Mouse (Mus musculus): ENCODE measurements at regions not wholly inside any gene's neighbourhood (a gene's known extent, or its start where the extent isn't known, plus 50 kb on each side); places are given as distances from the start of the nearest gene placed in this dataset.
"Not testable (repeated sequence)": the region's sequence is repeated elsewhere in the genome, so short reads cannot be mapped to it uniquely, and the experiment has no call there.

DNA sequence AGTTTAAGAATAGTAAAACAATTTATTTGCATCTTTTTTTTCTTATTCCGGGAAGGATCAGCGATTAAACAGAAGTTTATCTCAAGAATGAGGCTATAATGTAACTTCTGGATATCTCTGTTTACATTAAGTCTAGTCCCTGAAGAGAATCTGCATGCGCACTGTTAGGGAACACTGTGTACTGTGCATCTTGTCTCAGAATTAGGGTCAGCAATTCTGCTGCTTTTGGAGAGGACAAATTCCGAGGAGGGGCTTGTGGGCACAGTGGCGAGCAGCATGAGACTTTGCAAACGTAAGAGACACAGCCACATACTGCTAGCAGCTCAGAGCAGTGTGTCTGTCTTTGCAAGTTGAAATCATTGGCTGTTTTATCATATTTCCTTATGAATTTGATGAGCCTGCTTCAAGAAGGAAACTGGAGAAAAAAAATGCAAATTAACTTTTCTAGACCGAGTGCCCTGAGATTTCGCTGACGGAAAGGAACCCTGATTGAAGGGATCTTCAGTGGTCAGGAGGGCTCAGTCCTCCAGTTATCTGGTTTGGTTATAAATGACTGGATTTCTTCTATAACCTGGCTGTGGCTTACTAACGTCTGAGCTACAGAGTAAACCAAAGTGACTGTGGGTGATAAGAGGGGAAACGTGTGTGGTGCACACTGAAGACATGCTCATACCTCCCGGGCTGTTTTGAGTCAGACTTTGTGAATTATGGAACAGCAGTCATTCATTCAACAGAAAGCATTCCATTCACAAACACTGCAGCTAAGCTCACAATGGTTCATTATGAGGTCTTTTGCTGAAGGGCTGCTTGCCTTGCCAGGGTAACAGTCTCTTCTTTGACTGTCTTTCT, 305.1 kb downstream of the Ets1 start:
- DNase-seq = no peak

GRCm38 (mm10) chr9:32941768-32942030, 305.7 kb downstream of the Ets1 start:
- DNase-seq = no peak

DNA sequence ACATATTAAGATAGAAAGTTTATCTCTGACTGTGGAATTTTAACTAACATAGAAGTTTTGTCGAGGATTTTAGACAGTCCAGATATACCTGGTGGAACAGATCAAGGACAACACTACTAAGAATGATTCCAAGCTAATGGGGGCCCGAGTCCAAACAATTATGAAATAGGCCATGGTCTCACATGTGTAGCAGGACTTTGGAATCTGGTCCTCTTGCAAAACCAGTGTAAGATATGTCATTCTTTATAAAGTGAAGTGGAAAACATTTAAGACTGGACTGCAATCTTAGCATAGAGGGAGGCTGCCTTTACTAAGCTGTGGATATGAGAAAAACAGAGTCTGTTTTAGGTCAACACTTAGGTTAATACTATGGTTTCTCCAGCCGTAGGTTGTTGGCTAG, 311.2 kb downstream of the Ets1 start:
- DNase-seq = no peak

DNA sequence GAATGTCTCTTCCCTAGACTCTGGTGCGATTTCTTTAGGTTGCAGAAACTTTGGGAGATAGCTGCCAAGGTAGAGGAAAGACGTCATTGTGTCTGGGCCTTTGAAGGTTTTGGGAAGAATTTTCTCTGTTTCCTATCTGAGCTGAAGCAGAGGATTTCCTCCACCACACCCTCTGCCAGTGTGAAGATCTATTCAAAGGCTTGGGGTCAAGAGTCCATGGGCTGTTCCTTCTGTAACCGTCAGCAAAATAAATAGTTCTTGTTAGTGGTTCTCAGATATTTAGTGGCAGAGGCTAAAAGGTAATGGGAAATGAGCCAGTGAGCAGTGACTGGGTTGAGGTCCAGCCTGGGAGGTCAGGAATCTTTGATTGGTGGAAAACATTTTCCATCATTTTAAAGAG, 313.0 kb downstream of the Ets1 start:
- peak in 1 of 2 experiments; percentile 23 for DNase-seq

DNA sequence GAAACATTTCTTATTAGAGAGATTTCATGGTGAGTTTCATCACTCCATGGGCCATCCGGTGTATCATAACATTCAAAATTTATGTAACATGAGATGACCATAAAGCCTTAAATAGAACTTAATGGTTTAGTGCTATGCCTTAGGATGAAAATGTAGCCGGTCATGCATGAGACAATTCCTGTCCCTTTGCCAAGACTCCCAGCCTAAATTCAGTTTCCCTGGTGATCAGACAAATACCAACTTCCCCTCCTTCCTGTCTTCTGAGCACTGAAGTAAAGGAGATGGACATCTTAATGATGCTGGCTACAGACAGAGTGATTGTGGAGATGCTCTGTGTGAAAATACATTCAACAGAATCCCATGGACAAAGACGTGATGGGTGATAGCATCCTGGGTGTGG, 322.7 kb downstream of the Ets1 start:
- DNase-seq = no peak

DNA sequence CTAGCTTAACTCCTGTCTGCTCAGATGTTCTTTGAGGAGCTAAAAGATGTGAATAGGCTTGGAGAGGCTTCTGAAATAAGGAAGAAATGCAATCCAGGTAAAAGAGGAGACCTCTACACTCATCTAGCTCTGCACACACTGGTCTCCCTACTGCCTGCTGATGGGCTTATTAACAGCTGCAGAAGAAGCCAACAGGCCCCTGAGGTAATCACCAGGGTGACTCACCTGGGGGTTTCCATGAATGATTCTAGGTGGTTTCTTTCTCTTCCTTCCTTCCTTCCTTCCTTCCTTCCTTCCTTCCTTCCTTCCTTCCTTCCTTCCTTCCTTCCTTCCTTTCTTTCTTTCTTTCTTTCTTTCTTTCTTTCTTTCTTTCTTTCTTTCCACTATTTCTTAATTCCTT, 323.4 kb downstream of the Ets1 start:
- DNase-seq = not testable (repeated sequence)

DNA sequence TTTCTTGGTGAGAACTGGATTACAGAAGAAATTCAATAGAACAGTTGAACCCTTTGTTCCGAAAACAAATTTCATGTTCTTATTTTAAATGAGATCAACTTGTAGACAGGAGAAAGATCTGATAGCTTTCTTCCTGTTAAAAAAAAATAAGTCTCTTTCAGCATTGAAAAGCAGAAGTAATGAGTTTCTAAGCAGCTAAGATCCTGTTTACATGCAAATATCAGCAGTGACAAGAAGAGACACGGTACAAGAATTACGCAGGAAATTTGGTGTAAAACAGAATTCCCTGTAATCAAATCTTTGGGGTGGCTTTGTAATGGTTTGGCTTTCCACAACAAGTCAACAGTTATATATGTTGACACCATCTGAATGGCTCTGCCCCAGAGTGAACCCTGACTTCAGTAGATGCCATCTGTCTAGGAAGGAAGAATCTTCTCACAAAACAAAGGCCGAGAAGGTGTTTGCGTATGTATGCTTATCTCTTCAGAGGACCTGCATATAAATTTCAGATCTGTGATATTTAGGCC, 326.7 kb downstream of the Ets1 start:
- no peak for DNase-seq

DNA sequence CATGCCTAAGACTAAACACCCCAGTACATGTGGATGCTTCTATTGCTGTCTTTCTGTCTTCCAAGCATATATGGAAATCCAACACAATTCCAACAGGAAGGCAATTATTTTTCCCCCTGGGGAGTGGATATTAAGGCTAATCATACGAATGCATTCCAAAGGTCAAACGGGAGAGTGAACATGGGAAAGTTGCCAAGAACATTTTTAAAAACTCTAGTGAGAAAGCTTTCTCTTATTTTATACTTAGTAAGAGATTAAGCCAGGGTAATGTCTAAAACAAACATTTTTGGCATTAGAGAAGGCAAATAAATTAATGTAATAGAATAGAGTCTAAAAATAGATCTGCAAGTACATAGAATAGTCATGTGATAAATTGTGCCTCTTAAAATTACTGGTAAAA, 332.4 kb downstream of the Ets1 start:
- no peak for DNase-seq

GRCm38 (mm10) chr9:32971421-32971820, 335.4 kb downstream of the Ets1 start:
- DNase-seq = no peak

DNA sequence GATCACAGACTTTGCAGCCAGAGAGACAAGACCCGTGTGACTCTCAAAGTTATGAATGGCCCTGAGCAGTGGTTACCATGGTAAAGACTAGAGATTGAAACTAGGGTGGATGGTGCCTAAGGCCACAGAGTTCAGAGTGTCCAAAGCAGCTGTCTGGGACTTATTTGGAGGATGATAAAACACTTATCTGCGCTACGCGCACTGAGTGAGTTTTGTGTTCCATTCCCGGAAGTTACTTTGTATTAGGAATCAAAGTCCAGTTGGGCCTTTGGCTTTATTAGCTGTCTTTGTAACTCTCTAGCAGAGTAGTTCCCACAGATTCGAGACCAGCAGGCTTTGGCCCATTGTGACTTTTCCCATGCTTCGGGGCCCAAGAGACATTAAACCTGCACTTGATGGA, 335.9 kb downstream of the Ets1 start:
- DNase-seq = no peak

- no peak for DNase-seq
Observed at GRCm38 (mm10) chr9:32972431-32973052, 336.5 kb downstream of the Ets1 start.

DNA sequence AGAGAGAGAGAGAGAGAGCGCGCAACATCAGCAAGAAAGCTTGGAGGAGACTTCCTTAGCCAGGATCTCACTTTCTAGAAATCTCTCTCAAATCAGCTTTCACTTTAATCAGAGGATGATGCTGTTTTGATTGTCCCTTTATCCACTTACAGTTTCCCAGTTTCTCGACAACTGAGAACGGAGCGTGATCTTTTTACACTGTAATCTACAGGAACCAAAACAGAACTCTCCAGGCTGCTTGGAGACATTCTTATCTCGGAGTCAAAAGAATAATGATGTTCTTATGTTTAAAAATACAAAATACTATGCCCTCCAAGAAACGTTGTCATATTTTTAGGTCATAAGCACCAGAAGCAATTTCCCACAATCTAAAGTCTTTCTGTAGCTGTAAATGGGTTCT, 341.7 kb downstream of the Ets1 start:
- no peak for DNase-seq

GRCm38 (mm10) chr9:32980846-32981245, 344.8 kb downstream of the Ets1 start:
- no peak for DNase-seq

DNA sequence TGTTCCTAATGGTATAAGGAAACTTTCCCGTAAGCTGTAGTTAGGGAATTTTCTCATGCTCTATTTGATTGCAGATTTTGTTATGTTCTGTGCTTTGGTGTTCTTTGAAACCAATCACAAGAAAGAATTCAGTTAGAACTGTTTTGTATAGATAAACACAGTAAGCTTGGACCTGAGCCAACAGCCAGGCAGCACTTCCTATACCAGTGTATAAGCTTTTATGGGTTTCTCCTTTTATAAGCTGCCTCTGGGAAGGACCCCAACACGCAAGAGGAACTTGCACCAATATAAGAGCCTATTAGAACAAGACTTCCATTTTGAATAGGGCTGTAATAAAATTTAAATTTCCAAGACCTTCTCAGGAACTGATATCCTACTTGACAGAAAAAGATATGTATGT, 347.2 kb downstream of the Ets1 start:
- DNase-seq = no peak

DNA sequence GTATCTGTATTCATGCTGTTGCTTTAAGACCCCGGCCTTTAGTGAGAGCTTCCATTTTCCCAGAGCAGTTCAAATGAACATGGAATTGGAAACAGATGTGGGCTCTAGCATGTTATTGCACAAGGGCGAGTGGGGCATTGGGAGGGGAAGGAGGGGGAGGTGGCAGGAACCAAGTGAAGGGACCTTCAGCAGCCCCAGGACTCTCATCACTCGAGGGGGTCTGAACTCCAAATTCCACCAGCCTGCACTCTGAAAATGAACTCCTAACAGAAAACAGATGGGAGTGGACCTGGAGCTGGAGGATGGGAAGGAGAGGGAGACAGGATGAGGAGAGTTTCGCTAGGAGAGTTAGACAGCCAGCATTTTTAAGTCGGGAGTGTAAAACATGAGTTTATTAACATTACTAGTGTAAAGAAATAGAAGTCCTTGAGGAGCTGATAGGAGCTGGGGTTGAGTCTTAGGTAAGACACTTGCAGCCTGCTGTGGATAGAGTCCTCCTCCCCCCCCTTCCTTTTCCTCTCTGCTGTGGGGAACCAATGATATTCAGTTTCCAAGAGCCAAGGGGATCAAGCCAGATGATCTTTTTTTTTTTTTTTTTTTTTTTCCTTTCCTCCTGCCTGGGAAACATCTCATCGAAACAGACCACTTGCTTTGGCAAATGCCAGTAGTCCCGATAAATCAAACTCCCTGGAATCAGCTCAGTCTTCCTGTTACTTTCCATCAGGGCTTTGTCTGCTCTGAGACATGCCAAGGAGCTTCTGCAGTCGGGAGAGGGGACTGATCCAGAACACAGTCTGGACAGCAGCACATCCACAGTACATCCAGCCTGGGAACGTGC, 351.0 kb downstream of the Ets1 start:
- no peak for DNase-seq

DNA sequence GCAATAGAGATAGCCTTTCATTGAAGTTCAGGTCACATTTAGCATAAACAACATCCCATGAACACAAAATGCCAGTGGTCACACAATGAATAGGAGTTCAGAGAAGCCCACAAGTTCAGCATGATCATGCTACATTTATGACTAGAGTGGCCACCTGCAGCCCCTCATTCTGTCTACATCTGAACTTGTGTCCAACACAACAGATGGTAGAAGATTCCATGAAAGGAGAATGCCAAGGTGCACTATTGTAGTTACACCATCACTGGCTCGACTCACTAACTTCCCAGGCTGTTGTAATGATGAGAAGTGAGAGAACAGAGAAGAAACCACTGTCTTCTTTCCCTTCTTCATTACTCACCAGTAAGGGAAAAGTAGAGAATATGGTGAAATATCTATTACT, 353.0 kb downstream of the Ets1 start:
- DNase-seq = no peak

DNA sequence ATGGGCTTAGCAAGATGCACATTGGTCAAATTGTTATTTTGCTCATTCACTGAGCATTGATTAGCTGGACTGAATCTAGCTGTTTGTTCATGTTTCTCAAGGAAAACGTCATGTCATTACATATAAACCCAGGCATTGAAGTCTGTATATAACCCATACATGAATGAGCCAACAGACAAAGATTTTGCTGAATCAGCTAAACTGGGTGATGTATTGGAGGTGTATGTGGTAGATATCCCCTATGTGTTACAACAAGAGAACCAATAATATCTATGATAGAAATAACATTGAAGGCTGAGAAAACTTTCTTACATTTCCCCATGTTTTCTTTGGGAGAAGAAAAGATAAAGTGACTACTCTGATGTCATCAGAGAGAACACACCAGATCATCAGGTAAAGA, 362.3 kb downstream of the Ets1 start:
- no peak for DNase-seq

- DNase-seq = no peak
Observed at GRCm38 (mm10) chr9:33000691-33001164, 364.7 kb downstream of the Ets1 start.

DNA sequence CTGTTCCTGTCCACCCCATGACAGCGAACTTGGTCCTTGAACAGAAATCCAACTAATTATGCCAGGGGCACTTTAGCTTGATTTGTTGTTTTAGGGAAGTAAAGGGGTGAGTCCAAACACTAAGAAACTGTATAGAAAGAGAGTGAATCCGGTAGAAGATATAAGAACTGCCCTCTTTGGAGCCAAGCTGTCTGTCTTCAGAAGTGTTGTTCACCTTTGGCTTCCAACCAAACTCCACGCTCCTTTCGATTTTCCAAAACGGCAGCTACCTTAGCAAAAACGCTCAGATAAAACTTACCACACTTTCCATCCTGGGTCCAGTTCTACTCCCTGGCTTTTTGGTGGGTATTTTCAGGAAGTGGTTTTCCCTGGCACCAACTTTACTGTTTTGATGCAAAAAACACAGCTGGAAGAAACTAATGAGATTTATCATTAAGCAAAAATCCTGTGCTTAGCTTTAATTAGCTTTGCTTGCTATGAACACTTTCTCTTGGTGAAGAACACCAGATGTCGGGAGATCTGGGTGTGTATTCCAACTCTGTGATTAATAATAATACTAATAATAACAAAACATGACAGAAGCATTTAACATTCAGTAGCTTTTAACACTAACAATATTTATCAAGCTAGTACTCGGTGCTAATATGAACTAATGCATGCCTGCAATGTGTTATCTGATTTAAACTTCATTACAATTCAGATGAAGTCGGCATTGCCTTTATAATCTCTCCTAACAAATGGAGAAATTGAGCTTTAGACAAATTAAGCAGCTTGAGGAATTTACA, 365.3 kb downstream of the Ets1 start:
- DNase-seq = no peak

- DNase-seq = no peak
Observed at GRCm38 (mm10) chr9:33003880-33004279, 367.9 kb downstream of the Ets1 start.

DNA sequence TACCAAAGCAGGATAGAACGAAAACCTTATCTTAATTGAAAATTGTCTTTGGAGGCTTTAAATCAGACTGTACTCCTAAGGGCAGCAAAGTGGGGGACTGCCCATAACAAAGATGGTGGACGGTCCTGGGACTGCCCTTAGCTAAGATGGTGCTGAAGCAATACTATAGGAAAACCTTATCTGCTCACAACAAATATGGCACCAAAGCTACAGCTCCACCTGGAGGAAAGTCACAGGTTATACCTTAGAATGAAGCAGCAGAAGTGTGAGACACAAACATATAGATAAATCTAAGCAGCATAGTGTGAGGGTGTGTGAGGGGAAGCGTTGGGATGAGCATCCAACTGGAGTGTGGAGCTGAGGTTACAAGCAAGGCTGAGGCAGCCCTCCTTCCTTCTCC, 368.5 kb downstream of the Ets1 start:
- no peak for DNase-seq

DNA sequence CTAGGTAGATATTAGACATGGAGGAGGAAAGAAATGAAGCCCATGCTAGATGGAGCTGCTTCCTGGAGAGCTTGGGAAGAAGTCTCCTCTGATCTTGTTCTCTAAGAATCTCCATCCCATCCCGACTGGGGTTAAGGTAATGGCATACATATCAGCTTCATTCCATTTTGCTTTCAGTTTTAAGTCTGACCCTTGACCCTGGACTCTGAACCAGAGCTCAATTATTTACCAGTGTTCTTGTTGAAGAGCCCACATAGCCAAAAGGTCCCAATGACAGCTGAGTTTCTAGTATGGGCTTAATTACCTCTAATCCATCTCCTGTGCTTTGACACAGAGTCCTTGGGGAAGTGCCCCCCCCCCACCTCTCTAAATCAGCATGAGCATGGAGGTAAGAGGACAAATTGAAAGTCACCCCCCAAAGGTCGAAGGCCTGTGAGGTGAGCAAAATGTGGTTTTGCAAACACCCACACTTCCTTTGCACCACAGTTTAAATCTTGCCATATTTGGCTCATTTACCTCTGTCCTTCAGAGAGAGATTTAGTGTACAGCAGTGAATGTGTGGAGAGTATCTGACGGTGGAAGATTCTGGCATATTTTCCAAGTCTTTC, 371.5 kb downstream of the Ets1 start:
- DNase-seq = no peak

Data from adrenal gland, postnatal 36 days (tissue).